Mouse (Mus musculus): ENCODE measurements around the gene Spo11. TPM values are rescaled to one million over a fixed set of nuclear protein-coding genes. Genes with fewer than 3 reads are reported as not detected.

Gene Spo11
- polyA plus RNA-seq, 1 experiment = 0.15 TPM

GRCm38 (mm10) chr2:172999630-173000284 lies 22.3 kb downstream of the Spo11 start, which contains the start of gene Rae1:
TSS of gene Rae1 (plus strand) at chr2:173000117.
- peak; percentile 100 for DNase-seq
- peak within 1 kb of the TSS; percentile 82 for H3K4me3 ChIP-seq (replicated peaks; ENCODE audit: extremely low read depth, low read depth, low read length)
- peaks cover 10% of the 10 kb centered on the region for H3K4me1 ChIP-seq (ENCODE audit: control insufficient read depth, insufficient read depth, low read length)
- WGBS = under 1% methylated on average over 45 of the region's 45 CpGs
- peak; percentile 79 for TF ChIP-seq CTCF (IDR thresholded peaks at IDR 0.05; ENCODE audit: insufficient read depth, low read length)
- peak; percentile 71; the same call in 1 of the 2 replicates for TF ChIP-seq POLR2A (IDR thresholded peaks at IDR 0.05; ENCODE audit: borderline replicate concordance, extremely low read depth, low read depth, low read length)

- WGBS = under 1% methylated on average over 42 of the region's 42 CpGs
- DNase-seq = no peak
- TF ChIP-seq CTCF (IDR thresholded peaks at IDR 0.05; ENCODE audit: insufficient read depth, low read length) = no peak
- TF ChIP-seq POLR2A (IDR thresholded peaks at IDR 0.05; ENCODE audit: borderline replicate concordance, extremely low read depth, low read depth, low read length) = no peak
- H3K4me1 ChIP-seq (ENCODE audit: control insufficient read depth, insufficient read depth, low read length) = peaks cover 10% of the 10 kb centered on the region
- H3K4me3 ChIP-seq (replicated peaks; ENCODE audit: extremely low read depth, low read depth, low read length) = peak overlapping the region; percentile 82
These were observed 22.8 kb downstream of the Spo11 start for GRCm38 (mm10) chr2:173000285-173000652.

- no peak for DNase-seq
- H3K4me3 ChIP-seq (replicated peaks; ENCODE audit: extremely low read depth, low read depth, low read length) = peak overlapping the region; percentile 82
- H3K4me1 ChIP-seq (ENCODE audit: control insufficient read depth, insufficient read depth, low read length) = peaks cover 10% of the 10 kb centered on the region
- 10% methylated on average over 8 of the region's 8 CpGs for WGBS
- TF ChIP-seq CTCF (IDR thresholded peaks at IDR 0.05; ENCODE audit: insufficient read depth, low read length) (no peak), POLR2A (IDR thresholded peaks at IDR 0.05; ENCODE audit: borderline replicate concordance, extremely low read depth, low read depth, low read length) (no peak)
These were observed 23.4 kb downstream of the Spo11 start for GRCm38 (mm10) chr2:173000921-173001320.

GRCm38 (mm10) chr2:173003737-173004136 lies 26.2 kb downstream of the Spo11 start:
- H3K4me1 ChIP-seq (ENCODE audit: control insufficient read depth, insufficient read depth, low read length) = peaks cover 10% of the 10 kb centered on the region
- WGBS = 90% methylated on average over 8 of the region's 8 CpGs
- no peak for TF ChIP-seq CTCF (IDR thresholded peaks at IDR 0.05; ENCODE audit: insufficient read depth, low read length)
- no peak for TF ChIP-seq POLR2A (IDR thresholded peaks at IDR 0.05; ENCODE audit: borderline replicate concordance, extremely low read depth, low read depth, low read length)
- no peak overlapping the region for H3K4me3 ChIP-seq (replicated peaks; ENCODE audit: extremely low read depth, low read depth, low read length)
- DNase-seq = no peak

- Histone ChIP-seq H3K4me3 (replicated peaks; ENCODE audit: extremely low read depth, low read depth, low read length) (no peak overlapping the region), H3K4me1 (ENCODE audit: control insufficient read depth, insufficient read depth, low read length) (no peaks in the 10 kb centered on the region)
- 70% methylated on average over 3 of the region's 3 CpGs for WGBS
- DNase-seq = no peak
- TF ChIP-seq CTCF (IDR thresholded peaks at IDR 0.05; ENCODE audit: insufficient read depth, low read length) = no peak
- no peak for TF ChIP-seq POLR2A (IDR thresholded peaks at IDR 0.05; ENCODE audit: borderline replicate concordance, extremely low read depth, low read depth, low read length)
These were observed 32.8 kb downstream of the Spo11 start for GRCm38 (mm10) chr2:173010220-173010717.

GRCm38 (mm10) chr2:173011440-173011839 lies 33.9 kb downstream of the Spo11 start:
- whole genome bisulfite sequencing = 96% methylated on average over 8 of the region's 8 CpGs
- no peak for DNase-seq
- Histone ChIP-seq H3K4me1 (ENCODE audit: control insufficient read depth, insufficient read depth, low read length) (no peaks in the 10 kb centered on the region), H3K4me3 (replicated peaks; ENCODE audit: extremely low read depth, low read depth, low read length) (no peak overlapping the region)
- TF ChIP-seq CTCF (IDR thresholded peaks at IDR 0.05; ENCODE audit: insufficient read depth, low read length) (no peak), POLR2A (IDR thresholded peaks at IDR 0.05; ENCODE audit: borderline replicate concordance, extremely low read depth, low read depth, low read length) (no peak)

GRCm38 (mm10) chr2:173014741-173015287 lies 37.3 kb downstream of the Spo11 start:
- WGBS = 67% methylated on average over 7 of the region's 7 CpGs
- no peak for TF ChIP-seq POLR2A (IDR thresholded peaks at IDR 0.05; ENCODE audit: borderline replicate concordance, extremely low read depth, low read depth, low read length)
- no peak overlapping the region for H3K4me3 ChIP-seq (replicated peaks; ENCODE audit: extremely low read depth, low read depth, low read length)
- peaks cover 7% of the 10 kb centered on the region for H3K4me1 ChIP-seq (ENCODE audit: control insufficient read depth, insufficient read depth, low read length)
- no peak for DNase-seq

GRCm38 (mm10) chr2:173017940-173018339 lies 40.4 kb downstream of the Spo11 start:
- no peak for DNase-seq
- 32% methylated on average over 6 of the region's 6 CpGs for WGBS
- no peak for TF ChIP-seq CTCF (IDR thresholded peaks at IDR 0.05; ENCODE audit: insufficient read depth, low read length)
- TF ChIP-seq POLR2A (IDR thresholded peaks at IDR 0.05; ENCODE audit: borderline replicate concordance, extremely low read depth, low read depth, low read length) = no peak
- Histone ChIP-seq H3K4me3 (replicated peaks; ENCODE audit: extremely low read depth, low read depth, low read length) (no peak overlapping the region), H3K4me1 (ENCODE audit: control insufficient read depth, insufficient read depth, low read length) (peaks cover 11% of the 10 kb centered on the region)

GRCm38 (mm10) chr2:173018618-173019017 lies 41.1 kb downstream of the Spo11 start:
- DNase-seq = no peak
- no peak overlapping the region for H3K4me3 ChIP-seq (replicated peaks; ENCODE audit: extremely low read depth, low read depth, low read length)
- WGBS = 7% methylated on average over 8 of the region's 8 CpGs

GRCm38 (mm10) chr2:173019322-173019721 lies 41.8 kb downstream of the Spo11 start:
- Histone ChIP-seq H3K4me3 (replicated peaks; ENCODE audit: extremely low read depth, low read depth, low read length) (peak overlapping the region; percentile 53), H3K4me1 (ENCODE audit: control insufficient read depth, insufficient read depth, low read length) (peaks cover 11% of the 10 kb centered on the region)
- no peak for DNase-seq
- TF ChIP-seq CTCF (IDR thresholded peaks at IDR 0.05; ENCODE audit: insufficient read depth, low read length) (no peak), POLR2A (IDR thresholded peaks at IDR 0.05; ENCODE audit: borderline replicate concordance, extremely low read depth, low read depth, low read length) (no peak)
- 17% methylated on average over 9 of the region's 9 CpGs for WGBS

More at GRCm38 (mm10) chr2:173018618-173019017, 41.1 kb downstream of the Spo11 start:
- peaks cover 11% of the 10 kb centered on the region for H3K4me1 ChIP-seq (ENCODE audit: control insufficient read depth, insufficient read depth, low read length)
- TF ChIP-seq POLR2A (IDR thresholded peaks at IDR 0.05; ENCODE audit: borderline replicate concordance, extremely low read depth, low read depth, low read length) (no peak), CTCF (IDR thresholded peaks at IDR 0.05; ENCODE audit: insufficient read depth, low read length) (no peak)

All from lung, adult 2 months (tissue).